Mouse (Mus musculus): ENCODE data around the gene Creb3l2. TPM values are rescaled to one million over a fixed set of nuclear protein-coding genes. Genes with fewer than 3 reads are reported as not detected.

The Creb3l2 gene
- polyA plus RNA-seq, 1 experiment = 6.6 TPM

DNA sequence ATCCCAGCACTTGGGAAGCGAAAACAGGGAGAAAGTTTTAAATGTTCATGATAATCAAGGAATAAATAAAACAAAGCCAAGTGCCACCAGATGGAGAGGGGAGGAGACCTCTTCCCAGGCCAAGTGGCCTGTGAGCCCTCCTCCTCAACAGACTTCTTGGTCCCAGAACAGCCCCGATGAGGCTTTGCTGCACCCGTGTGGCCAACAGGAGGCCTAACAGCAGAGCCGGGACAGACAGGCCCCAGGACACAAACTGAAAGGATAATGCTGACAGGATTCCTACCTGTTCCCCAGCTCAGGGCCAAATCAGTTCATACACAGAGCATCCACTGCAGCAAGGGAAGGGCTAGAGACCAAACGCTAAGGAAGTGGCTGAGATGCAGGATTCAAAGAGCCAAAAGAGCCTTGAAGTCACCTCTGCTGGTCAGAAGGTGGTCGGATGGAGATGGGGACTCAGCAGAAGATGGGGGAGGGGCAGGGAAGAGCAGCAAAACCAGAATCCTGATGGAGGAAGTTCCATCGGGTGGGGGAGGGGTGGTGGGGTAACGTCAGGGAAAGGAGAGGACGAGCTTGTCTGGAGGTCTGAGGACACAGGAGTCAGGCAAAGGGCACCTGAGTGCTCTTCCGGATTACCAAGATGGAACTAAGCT is 90.1 kb downstream of the Creb3l2 start:
- Histone ChIP-seq H3K4me1 (ENCODE audit: control insufficient read depth, insufficient read depth, insufficient read length, low read length) (no peaks in the 10 kb centered on the region), H3K4me3 (ENCODE audit: insufficient read depth, low read depth, low read length) (no peak overlapping the region), H3K27ac (replicated peaks; ENCODE audit: low read depth, low read length) (no peak overlapping the region)

DNA sequence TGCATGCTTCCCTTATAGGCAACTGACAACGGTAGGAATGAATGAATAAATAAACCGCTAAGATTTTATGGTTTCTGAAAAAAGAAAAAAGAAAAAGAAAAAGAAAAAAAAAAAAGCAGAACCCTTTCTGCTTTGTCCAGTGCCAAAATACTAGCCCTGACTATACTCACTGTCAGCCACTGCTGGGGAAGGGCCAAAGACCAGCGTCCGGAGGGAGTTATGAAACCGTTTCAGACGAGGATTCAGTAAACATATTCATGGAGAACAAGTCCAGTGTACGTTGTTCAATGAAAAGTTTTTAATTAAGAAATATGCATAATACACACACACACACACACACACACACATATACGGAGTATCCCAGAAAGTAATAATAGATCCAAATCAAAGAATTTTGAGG is 91.6 kb downstream of the Creb3l2 start:
- Histone ChIP-seq H3K4me3 (ENCODE audit: insufficient read depth, low read depth, low read length) (no peak overlapping the region), H3K27ac (replicated peaks; ENCODE audit: low read depth, low read length) (no peak overlapping the region), H3K4me1 (ENCODE audit: control insufficient read depth, insufficient read depth, insufficient read length, low read length) (no peaks in the 10 kb centered on the region)

DNA sequence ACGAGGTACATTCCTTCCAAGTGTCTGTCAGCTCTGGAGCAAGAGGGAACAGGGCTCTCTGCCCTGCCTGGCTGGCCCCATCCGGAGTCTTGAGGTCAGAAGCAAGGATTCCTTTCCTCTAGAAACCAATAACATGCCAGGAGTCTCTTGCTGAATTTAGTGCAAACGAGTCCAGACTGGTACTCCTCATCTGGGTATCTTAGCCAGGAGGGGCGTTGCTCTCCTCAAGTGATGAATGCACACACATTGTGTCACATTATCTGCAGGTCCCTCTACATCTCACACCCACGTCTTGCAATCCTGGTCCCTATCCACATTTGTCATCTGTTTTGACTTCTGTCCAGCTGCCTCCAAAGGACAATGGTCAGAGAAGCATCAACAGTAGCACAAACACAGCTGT is 94.3 kb downstream of the Creb3l2 start:
- H3K27ac ChIP-seq (replicated peaks; ENCODE audit: low read depth, low read length) = no peak overlapping the region
- no peak overlapping the region for H3K4me3 ChIP-seq (ENCODE audit: insufficient read depth, low read depth, low read length)
- H3K4me1 ChIP-seq (ENCODE audit: control insufficient read depth, insufficient read depth, insufficient read length, low read length) = no peaks in the 10 kb centered on the region

- H3K27ac ChIP-seq (replicated peaks; ENCODE audit: low read depth, low read length) = no peak overlapping the region
Observed at GRCm38 (mm10) chr6:37338055-37338454, 103.9 kb downstream of the Creb3l2 start.

GRCm38 (mm10) chr6:37336831-37337260 is 105.1 kb downstream of the Creb3l2 start:
- Histone ChIP-seq H3K27ac (replicated peaks; ENCODE audit: low read depth, low read length) (no peak overlapping the region), H3K4me3 (ENCODE audit: insufficient read depth, low read depth, low read length) (no peak overlapping the region), H3K4me1 (ENCODE audit: control insufficient read depth, insufficient read depth, insufficient read length, low read length) (no peaks in the 10 kb centered on the region)

More at GRCm38 (mm10) chr6:37338055-37338454, 103.9 kb downstream of the Creb3l2 start:
- Histone ChIP-seq H3K4me3 (ENCODE audit: insufficient read depth, low read depth, low read length) (no peak overlapping the region), H3K4me1 (ENCODE audit: control insufficient read depth, insufficient read depth, insufficient read length, low read length) (no peaks in the 10 kb centered on the region)

DNA sequence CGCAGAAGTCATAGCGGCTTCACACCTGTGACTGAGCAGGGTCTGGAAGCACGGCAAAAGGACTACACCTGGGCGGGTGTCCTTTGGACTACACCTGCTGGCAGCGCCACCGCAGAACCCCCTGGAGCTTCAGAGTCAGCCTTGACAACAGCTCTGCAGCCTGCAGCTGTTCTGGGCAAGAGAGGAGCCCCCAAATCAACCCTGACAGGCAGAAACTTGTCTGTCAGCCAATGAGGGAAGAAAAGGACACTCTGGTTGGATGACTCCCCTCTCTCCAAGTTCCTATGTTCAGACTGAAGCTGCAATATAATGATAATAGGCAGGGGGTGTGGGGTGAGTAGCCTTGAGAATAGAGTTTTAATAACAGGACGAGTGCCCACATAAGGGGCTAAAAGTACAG is 105.6 kb downstream of the Creb3l2 start:
- Histone ChIP-seq H3K4me3 (ENCODE audit: insufficient read depth, low read depth, low read length) (no peak overlapping the region), H3K27ac (replicated peaks; ENCODE audit: low read depth, low read length) (no peak overlapping the region), H3K4me1 (ENCODE audit: control insufficient read depth, insufficient read depth, insufficient read length, low read length) (no peaks in the 10 kb centered on the region)

DNA sequence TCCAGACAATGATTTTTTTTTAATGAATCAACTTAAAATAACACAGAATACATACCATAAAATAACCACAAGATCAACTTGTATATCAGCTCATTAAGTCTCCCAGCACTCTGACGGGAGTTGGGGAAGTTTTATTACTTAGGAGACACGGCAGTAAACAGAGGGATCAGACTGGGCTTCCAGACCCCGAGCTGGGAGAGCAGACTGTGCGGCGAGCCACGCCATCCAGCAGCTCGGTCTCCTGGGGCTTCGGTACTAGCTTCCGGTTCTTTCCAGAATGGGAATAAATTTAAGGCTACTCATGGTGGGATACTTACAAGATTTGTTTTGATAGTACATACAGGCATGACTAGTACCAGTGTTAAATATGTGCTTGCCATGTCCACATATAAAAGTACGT is 109.1 kb downstream of the Creb3l2 start:
- Histone ChIP-seq H3K4me1 (ENCODE audit: control insufficient read depth, insufficient read depth, insufficient read length, low read length) (peaks cover 5% of the 10 kb centered on the region), H3K4me3 (ENCODE audit: insufficient read depth, low read depth, low read length) (no peak overlapping the region), H3K27ac (replicated peaks; ENCODE audit: low read depth, low read length) (no peak overlapping the region)

GRCm38 (mm10) chr6:37329901-37330864 is 111.8 kb downstream of the Creb3l2 start:
- no peak overlapping the region for H3K4me3 ChIP-seq (ENCODE audit: insufficient read depth, low read depth, low read length)
- H3K4me1 ChIP-seq (ENCODE audit: control insufficient read depth, insufficient read depth, insufficient read length, low read length) = peaks cover 5% of the 10 kb centered on the region
- H3K27ac ChIP-seq (replicated peaks; ENCODE audit: low read depth, low read length) = no peak overlapping the region

- Histone ChIP-seq H3K4me3 (ENCODE audit: insufficient read depth, low read depth, low read length) (no peak overlapping the region), H3K27ac (replicated peaks; ENCODE audit: low read depth, low read length) (no peak overlapping the region), H3K4me1 (ENCODE audit: control insufficient read depth, insufficient read depth, insufficient read length, low read length) (peaks cover 5% of the 10 kb centered on the region)
Observed at GRCm38 (mm10) chr6:37329376-37329775, 112.6 kb downstream of the Creb3l2 start.

DNA sequence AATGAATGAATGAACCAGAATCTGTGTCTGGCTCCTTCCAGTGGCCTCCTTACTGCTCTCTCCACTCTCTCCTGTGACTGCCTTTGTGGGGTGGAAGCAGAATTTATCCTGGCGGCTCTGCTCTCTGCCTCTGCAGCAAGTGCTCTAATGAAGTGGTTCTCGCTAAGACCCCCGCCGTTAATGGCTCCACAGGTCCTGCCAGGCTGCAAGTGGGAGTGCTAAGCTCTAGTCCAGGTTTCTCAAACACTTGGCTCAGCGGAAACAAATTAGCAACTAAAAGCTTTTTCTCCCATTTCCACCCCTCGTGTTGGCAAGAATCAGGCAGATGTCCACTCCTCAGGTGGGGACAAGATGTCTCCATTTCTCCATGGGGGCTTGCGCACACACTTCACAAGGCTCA is 113.3 kb downstream of the Creb3l2 start:
- no peak overlapping the region for H3K4me3 ChIP-seq (ENCODE audit: insufficient read depth, low read depth, low read length)
- peaks cover 5% of the 10 kb centered on the region for H3K4me1 ChIP-seq (ENCODE audit: control insufficient read depth, insufficient read depth, insufficient read length, low read length)
- no peak overlapping the region for H3K27ac ChIP-seq (replicated peaks; ENCODE audit: low read depth, low read length)

GRCm38 (mm10) chr6:37327519-37327918 is 114.4 kb downstream of the Creb3l2 start:
- Histone ChIP-seq H3K4me1 (ENCODE audit: control insufficient read depth, insufficient read depth, insufficient read length, low read length) (peaks cover 5% of the 10 kb centered on the region), H3K4me3 (ENCODE audit: insufficient read depth, low read depth, low read length) (no peak overlapping the region), H3K27ac (replicated peaks; ENCODE audit: low read depth, low read length) (no peak overlapping the region)

DNA sequence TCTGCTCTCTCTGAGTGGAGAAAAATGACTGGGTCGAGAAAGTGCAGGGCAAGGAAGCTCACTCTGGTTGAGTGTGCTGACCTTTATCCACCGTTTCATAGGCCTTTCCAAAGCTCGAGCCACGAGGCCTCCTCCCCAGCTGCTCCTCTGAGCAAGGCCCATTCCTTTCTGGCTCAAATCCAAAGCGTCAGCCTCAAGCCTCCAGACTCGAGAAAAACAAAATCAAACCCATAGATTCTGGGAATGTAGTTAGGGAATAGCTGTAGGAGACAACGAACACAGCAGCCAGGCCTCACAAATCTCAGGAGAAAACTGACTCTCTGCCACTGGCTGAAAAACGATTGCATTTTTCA is 115.4 kb downstream of the Creb3l2 start:
- Histone ChIP-seq H3K4me3 (ENCODE audit: insufficient read depth, low read depth, low read length) (no peak overlapping the region), H3K27ac (replicated peaks; ENCODE audit: low read depth, low read length) (no peak overlapping the region), H3K4me1 (ENCODE audit: control insufficient read depth, insufficient read depth, insufficient read length, low read length) (peaks cover 5% of the 10 kb centered on the region)

DNA sequence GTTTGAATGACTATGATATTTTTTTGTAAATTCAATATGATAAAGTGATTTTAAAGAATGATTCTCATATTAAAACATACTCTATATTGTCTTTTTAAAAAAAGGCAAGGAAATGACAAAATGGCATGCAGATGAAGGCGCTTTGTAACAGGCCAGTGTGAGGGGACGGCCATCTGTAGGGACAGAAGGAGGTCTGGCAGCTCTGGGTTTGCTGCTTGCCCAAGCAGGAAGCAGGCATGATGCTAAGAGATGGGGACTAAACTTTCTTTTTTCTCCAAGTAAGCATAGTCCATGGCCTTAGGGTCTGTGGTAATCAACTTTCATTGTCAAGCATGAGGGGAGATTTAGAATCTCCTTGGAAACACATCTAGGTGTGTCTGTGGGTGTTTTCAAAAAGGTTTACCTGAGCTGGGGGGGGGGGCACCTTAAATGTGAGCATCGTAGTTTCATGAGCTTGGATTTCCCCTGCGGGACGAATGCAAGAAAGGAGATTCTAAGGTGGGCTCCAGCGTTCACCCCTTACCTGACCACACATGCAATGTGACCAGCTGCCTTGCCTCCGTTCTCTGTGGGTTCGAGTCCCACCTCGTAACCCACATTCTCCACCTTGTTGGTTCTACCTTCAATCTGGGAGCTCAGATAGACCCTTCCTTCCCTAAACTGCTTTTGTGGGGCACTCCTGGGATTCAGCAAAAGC is 115.9 kb downstream of the Creb3l2 start:
- Histone ChIP-seq H3K4me1 (ENCODE audit: control insufficient read depth, insufficient read depth, insufficient read length, low read length) (peaks cover 5% of the 10 kb centered on the region), H3K27ac (replicated peaks; ENCODE audit: low read depth, low read length) (no peak overlapping the region), H3K4me3 (ENCODE audit: insufficient read depth, low read depth, low read length) (no peak overlapping the region)

DNA sequence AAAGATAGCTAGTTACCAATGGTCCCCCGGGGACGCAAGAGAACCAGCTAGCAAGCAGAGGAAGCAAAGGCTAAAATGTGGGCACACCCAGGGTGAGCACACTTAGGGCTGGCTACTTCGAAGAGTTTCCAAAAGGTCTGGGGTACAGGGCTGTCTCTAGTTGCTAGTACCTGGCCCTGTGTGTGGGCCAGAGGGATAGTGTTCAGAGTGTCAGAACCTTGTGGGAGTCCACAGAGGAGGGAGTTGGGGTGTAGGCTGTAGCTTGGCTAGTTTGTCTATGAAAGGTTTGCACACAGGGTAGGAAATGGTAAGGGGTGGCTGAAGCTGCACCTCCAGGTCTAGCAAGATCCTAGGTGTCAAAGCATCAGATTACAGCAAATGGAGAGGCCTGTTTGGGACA is 116.9 kb downstream of the Creb3l2 start:
- 0 out of 2 replicates have a peak, but pooled peaks cover 2% of the 10 kb centered on the region for H3K4me1 ChIP-seq (ENCODE audit: control insufficient read depth, insufficient read depth, insufficient read length, low read length)
- H3K27ac ChIP-seq (replicated peaks; ENCODE audit: low read depth, low read length) = no peak overlapping the region
- H3K4me3 ChIP-seq (ENCODE audit: insufficient read depth, low read depth, low read length) = no peak overlapping the region

GRCm38 (mm10) chr6:37322641-37323040 is 119.3 kb downstream of the Creb3l2 start:
- Histone ChIP-seq H3K4me3 (ENCODE audit: insufficient read depth, low read depth, low read length) (no peak overlapping the region), H3K27ac (replicated peaks; ENCODE audit: low read depth, low read length) (no peak overlapping the region), H3K4me1 (ENCODE audit: control insufficient read depth, insufficient read depth, insufficient read length, low read length) (no peaks in the 10 kb centered on the region)

Data from brown adipose tissue, adult 24 weeks (tissue).